Mouse (Mus musculus) E14TG2a.4 (cell line): ENCODE data around the gene Edc4.
A peak's percentile ranks its signal among the peaks of the same experiment; 100 is the strongest.

Source experiments
- H3K27me3 ChIP-seq: 2 replicates; pipeline ENCODE4 v1.6.1; 2014; ENCODE audit warnings: low read length, control low read depth; ENCODE audit not compliant: insufficient read depth
- H3K36me3 ChIP-seq: 2 replicates; pipeline ENCODE4 v1.6.1; 2014; ENCODE audit warnings: low read length, control low read depth; ENCODE audit not compliant: insufficient read depth
- H3K4me1 ChIP-seq: replicated peaks from 2 replicates; pipeline ENCODE4 v1.6.1; 2014; ENCODE audit warnings: low read depth, low read length, control low read depth
- H3K4me3 ChIP-seq: replicated peaks from 2 replicates; pipeline ENCODE4 v1.5.1; 2014; ENCODE audit warnings: mild to moderate bottlenecking, low read length
- H3K9me3 ChIP-seq: 2 replicates; pipeline ENCODE4 v1.6.1; 2014; ENCODE audit warnings: low read length, control low read depth
- CTCF ChIP-seq: conservative IDR thresholded peaks from 2 replicates; pipeline ENCODE4 v1.5.1; 2014; ENCODE audit warnings: low read length
- NANOG ChIP-seq: IDR thresholded peaks from 2 replicates; pipeline ENCODE4 v1.6.1; 2014; ENCODE audit warnings: borderline replicate concordance, low read length, mixed read lengths
- POU5F1 ChIP-seq: IDR thresholded peaks from 2 replicates; pipeline ENCODE4 v1.6.1; 2014; ENCODE audit warnings: low read length, borderline replicate concordance

Gene Edc4

DNA sequence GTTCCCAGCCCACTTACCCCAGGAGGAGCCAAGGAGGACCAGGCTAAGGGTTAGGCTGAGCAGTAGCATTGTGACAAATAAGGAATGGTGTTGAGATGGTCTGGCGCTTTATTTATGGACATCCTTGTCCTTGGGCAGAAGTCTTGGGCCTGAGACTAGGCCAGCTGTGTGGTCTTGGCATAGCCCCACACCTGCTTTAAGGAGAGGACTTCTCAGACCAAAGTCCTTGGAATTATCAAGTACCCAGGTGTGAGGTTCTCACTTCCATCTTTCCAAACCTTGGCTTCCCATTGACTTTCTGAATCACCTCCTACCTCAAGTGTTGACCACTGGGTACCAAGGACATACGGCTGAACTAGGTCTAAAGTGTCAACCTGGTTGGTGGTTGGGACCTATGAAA is 53.1 kb downstream of the Edc4 start, which contains the start of gene Ctrl:
Gene Ctrl, minus strand, starts transcription at position 101 of the 400 bp plus-strand sequence.
- Histone ChIP-seq H3K4me1 (peaks cover 62% of the 10 kb centered on the region), H3K9me3 (no peaks in the 10 kb centered on the region), H3K4me3 (no peak within 1 kb of the TSS), H3K36me3 (peaks cover 61% of the 10 kb centered on the region), H3K27me3 (0 out of 2 replicates have a peak, but pooled peaks cover 5% of the 10 kb centered on the region)
- no peak for TF ChIP-seq CTCF
- no peak for TF ChIP-seq POU5F1
- TF ChIP-seq NANOG = no peak

GRCm38 (mm10) chr8:105935105-105935504 is 54.4 kb downstream of the Edc4 start:
- H3K4me3 ChIP-seq = peak overlapping the region; percentile 90; the same call in 1 of the 2 replicates
- peaks cover 61% of the 10 kb centered on the region for H3K36me3 ChIP-seq
- 0 out of 2 replicates have a peak, but pooled peaks cover 5% of the 10 kb centered on the region for H3K27me3 ChIP-seq
- H3K9me3 ChIP-seq = no peaks in the 10 kb centered on the region
- peaks cover 56% of the 10 kb centered on the region for H3K4me1 ChIP-seq
- TF ChIP-seq CTCF = no peak
- TF ChIP-seq POU5F1 = no peak
- TF ChIP-seq NANOG = no peak

- no peak for TF ChIP-seq POU5F1
- no peak for TF ChIP-seq NANOG
- TF ChIP-seq CTCF = no peak
- Histone ChIP-seq H3K4me3 (peak overlapping the region; percentile 90), H3K36me3 (peaks cover 57% of the 10 kb centered on the region), H3K27me3 (0 out of 2 replicates have a peak, but pooled peaks cover 5% of the 10 kb centered on the region), H3K9me3 (no peaks in the 10 kb centered on the region), H3K4me1 (peaks cover 48% of the 10 kb centered on the region)
Observed at GRCm38 (mm10) chr8:105935863-105936603, 55.4 kb downstream of the Edc4 start.

- H3K4me1 ChIP-seq = peaks cover 53% of the 10 kb centered on the region
- H3K4me3 ChIP-seq = peak overlapping the region; percentile 90
- H3K27me3 ChIP-seq = 0 out of 2 replicates have a peak, but pooled peaks cover 5% of the 10 kb centered on the region
- TF ChIP-seq CTCF = no peak
- TF ChIP-seq POU5F1 = no peak
- no peak for TF ChIP-seq NANOG
- peaks cover 57% of the 10 kb centered on the region for H3K36me3 ChIP-seq
- H3K9me3 ChIP-seq = no peaks in the 10 kb centered on the region
Observed at GRCm38 (mm10) chr8:105936866-105937475, 56.3 kb downstream of the Edc4 start.

DNA sequence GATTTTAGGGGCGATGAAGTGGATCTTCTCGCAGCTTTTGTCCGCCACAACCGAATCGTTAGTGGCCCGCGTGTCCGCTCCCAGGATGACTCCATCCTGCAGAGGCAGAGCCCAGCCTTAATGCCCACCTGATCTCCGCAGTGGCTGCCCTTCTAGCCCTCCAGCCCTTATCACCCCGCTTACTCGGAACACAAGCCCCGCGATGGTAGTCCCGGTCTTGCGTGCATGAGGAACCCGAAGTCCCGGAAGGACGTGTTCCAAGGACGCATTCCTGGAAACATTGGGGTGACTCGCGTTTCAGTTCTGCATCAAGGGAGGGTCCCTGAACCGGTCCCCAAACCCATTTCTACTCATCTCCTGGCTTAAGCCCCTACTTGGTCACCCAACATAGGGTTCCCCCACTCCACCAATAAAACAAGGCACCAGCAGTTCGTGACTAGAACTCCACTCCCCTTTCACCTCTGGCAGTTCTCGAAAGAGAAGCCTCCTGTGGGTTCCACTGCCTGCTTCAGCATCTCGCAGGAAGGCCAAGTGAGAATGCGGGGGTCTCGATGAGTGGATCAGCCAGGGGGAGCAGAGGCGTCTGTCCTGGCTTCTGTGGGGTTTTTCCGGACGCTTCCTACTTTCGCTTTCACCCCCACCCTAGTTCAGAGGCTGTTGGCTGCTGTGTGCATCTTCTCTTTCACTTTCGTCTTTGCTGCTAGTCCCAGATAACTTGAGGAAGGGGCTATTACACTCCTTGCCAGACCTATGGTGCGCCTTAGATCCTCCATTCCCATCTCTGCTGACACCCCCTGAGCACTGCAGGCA is 57.0 kb downstream of the Edc4 start:
- H3K4me1 ChIP-seq = peaks cover 61% of the 10 kb centered on the region
- no peak for TF ChIP-seq NANOG
- no peak for TF ChIP-seq POU5F1
- no peak for TF ChIP-seq CTCF
- no peaks in the 10 kb centered on the region for H3K9me3 ChIP-seq
- peak overlapping the region; percentile 90 for H3K4me3 ChIP-seq
- H3K27me3 ChIP-seq = 0 out of 2 replicates have a peak, but pooled peaks cover 5% of the 10 kb centered on the region
- H3K36me3 ChIP-seq = peaks cover 57% of the 10 kb centered on the region

DNA sequence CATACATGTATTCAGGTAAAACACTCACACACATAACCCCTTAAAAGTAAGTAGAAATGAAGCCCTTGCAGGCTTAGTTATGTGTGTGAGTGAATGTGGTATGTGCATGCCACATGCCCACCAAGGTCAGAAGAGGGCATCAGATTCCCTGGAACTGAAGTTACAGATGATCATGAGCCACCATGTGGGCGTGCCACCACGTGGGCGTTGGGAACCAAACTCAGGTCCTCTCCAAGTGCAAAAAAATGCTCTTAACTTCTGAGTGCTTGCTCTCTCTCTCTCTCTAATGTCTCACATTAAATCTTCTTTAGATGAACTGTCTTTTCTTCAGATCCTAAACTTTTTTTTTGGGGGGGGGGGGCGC is 57.6 kb downstream of the Edc4 start, which contains the start of gene Psmb10:
Gene Psmb10, minus strand, starts transcription at position 139 of the 364 bp plus-strand sequence.
- Histone ChIP-seq H3K36me3 (peaks cover 58% of the 10 kb centered on the region), H3K4me1 (peaks cover 65% of the 10 kb centered on the region), H3K9me3 (no peaks in the 10 kb centered on the region), H3K27me3 (0 out of 2 replicates have a peak, but pooled peaks cover 5% of the 10 kb centered on the region), H3K4me3 (peak within 1 kb of the TSS; percentile 90)
- TF ChIP-seq NANOG = no peak
- TF ChIP-seq POU5F1 = no peak
- TF ChIP-seq CTCF = no peak

DNA sequence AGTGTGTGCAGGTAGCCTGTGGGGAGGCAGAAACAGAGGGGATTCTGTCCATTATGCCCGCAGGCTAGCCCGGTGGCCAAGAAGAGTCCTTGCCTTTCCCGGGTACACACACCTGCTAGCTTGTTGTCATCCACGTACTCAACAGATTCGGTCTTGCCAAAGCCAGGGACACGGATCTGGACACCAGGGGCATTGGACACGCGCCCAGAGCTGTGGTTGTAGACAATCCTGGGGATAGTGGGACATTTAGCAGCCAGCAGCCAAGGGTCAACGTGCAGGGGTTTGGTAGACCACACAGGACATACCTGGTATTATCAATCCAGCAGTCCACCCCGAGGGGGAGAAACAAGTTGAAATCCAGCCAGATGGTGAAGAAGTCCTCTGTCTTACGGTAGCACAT is 61.3 kb downstream of the Edc4 start:
- TF ChIP-seq CTCF (no peak), POU5F1 (no peak), NANOG (no peak)
- Histone ChIP-seq H3K4me3 (no peak overlapping the region), H3K36me3 (peaks cover 72% of the 10 kb centered on the region), H3K27me3 (0 out of 2 replicates have a peak, but pooled peaks cover 5% of the 10 kb centered on the region), H3K4me1 (peaks cover 62% of the 10 kb centered on the region), H3K9me3 (no peaks in the 10 kb centered on the region)

GRCm38 (mm10) chr8:105942542-105942941 is 61.9 kb downstream of the Edc4 start:
- no peak for TF ChIP-seq CTCF
- TF ChIP-seq NANOG = no peak
- no peak for TF ChIP-seq POU5F1
- no peaks in the 10 kb centered on the region for H3K9me3 ChIP-seq

More at GRCm38 (mm10) chr8:105942542-105942941, 61.9 kb downstream of the Edc4 start:
- Histone ChIP-seq H3K4me1 (peaks cover 57% of the 10 kb centered on the region), H3K36me3 (peaks cover 78% of the 10 kb centered on the region), H3K4me3 (no peak overlapping the region), H3K27me3 (0 out of 2 replicates have a peak, but pooled peaks cover 3% of the 10 kb centered on the region)
